Mouse (Mus musculus) liver (tissue): ENCODE data around the gene Llph.

Experiments used
- DNase-seq: peaks from one replicate; pipeline ENCODE4 v3.0.0-alpha.2; 2020; ENCODE audit warnings: mixed read lengths

Llph gene

DNA sequence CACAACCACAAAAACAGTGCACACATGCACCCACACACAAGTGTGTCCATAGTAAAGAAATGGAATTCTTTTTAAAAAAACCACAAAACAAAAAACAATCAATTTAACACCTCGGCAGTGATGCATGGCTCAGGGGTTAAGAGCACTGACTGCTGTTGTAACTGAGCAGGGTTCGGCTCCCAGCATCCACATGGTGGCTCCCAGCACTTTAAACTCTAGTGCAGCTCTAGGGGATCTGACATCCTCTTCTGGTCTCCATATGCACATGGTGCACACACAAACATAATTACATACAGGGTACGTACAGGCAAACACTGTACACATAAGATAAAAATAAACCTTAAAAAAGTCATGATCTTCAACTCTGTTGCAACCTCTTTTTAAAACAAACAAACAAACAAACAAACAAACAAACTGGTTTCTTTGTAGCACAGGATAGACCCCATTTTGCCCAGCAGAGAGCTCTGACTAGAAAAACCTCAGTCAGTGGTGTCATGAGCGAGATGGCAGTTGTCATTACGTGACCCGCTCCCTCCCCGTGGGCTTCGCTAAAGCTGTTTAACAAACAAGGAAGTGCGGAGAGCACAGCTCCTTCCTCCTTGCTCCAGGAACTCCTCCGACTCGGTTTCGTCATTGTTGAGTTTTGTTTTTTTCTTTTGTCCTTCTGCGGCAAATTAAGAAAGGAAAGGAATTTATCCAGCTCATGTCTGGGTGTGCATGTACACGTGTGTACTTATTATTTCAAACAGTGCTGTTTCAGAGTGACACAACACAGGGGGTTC lies 7.1 kb upstream of the Llph start:
- DNase-seq = peak; percentile 20

GRCm38 (mm10) chr10:120220776-120221175 lies 6.1 kb upstream of the Llph start:
- no peak for DNase-seq

- peak; percentile 73 for DNase-seq
Measured at GRCm38 (mm10) chr10:120231718-120232117, 4.8 kb downstream of the Llph start.

DNA sequence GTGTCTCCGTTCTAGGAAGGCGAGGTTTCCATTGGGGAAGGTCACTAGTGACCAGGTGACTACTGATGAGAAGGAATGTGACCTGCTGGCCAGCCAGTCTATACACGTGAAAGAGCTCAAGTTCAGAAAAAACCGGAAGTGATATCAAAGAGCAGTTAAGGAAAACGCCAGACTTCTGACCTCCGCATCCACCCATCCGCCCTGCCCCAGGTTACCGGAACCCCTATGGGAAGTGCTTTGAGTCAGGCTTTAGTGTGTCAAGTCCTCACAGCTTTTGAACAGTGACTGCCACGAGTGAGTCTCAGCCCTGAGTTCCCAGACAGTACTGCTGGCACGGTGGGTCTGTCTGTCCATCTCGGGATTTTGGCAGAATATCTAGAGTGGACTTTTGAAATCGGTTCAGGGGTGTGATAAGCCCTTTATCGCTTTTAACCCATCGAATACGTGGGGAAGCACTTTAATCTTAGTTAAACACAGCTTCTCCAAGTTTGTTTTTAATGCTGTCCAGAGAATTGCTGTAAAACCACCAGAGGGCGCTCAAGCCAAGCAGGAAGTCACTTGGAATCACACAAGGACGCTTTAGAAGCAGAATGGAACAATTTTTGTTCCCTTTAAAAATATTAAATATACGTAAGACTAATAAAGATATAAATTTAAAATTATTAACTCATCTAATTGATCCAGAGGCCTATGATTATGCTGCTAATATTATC lies 6.9 kb downstream of the Llph start:
- peak; percentile 73 for DNase-seq

GRCm38 (mm10) chr10:120236855-120237254 lies 10.0 kb downstream of the Llph start:
- DNase-seq = no peak

- DNase-seq = no peak
Measured at GRCm38 (mm10) chr10:120238241-120238640, 11.4 kb downstream of the Llph start.

DNA sequence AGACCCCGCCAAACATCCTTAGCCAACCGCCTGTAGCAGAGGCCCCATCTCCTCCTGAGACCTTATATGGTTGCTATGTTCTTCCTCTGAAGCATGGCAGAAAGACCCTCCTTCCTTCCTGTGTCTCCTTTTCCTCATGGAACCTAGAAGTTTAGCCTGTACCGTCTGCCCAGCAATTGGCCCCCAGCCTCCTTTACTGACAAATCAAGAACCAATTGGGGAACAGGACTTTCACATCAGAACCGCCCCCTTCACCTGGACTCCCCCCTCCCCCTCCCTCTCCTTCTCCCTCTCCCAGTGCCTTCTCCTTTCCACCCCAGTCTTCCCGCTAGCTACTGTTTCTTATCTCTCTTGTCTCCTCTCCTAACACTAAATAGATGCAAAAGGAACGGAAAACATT lies 12.6 kb downstream of the Llph start:
- no peak for DNase-seq

DNA sequence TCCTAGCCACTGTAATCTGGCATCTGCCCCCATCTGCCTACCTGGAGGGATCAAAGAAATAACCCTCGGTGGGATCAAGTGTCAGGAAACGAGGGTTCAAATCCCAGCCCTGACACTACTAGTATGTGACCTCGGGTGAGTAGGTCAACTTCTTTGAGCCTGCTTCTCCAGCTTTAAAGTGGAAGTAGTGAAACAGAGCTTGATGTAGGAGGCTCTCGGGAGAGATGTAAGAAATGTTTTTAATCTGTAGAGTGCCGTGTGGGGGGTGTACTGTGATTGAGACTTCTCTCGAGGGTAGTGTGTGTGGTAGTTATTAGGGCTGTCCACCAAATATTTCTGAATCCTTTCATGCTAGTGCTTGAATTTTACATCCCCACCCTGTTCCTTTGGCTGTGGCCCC lies 15.6 kb downstream of the Llph start:
- no peak for DNase-seq

- DNase-seq = no peak
Measured at GRCm38 (mm10) chr10:120245681-120246080, 18.8 kb downstream of the Llph start.

DNA sequence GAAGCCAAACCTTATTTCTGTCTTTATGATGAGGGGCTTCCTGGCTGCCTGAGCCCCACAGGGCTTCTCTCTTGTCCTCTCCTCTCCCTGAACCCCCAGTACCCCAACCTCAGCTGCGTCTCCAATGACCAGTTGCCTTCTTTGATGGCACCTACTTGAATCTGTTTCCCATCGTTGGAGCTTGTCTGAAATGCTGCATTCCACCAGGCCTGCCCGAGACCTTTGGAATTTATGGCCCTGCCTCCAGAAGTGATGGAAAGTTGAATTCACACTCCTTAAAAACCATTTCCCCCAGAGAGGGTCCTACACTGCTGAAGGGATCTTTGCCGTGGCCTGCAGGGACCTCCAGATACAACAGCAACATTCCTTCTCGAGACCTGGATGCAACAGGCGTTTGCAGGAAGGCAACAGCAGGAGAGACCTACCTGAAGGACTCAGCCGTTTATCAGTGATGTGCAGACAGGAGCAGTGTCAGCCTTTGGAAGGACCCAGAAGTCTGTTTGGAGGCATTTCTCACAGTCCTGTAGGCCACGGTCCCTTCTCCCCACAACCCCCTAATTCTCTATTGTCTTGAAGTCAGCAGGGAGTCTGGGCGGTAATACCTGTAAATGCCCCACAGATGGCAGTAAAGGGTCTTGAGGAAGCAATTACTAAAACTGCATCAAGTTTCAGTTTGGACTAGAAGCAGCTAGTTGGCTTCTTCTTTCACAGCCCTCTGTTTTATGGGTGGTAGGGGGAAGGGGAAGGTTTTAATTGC lies 20.3 kb downstream of the Llph start:
- peak; percentile 23 for DNase-seq

GRCm38 (mm10) chr10:120250911-120251683 lies 24.2 kb downstream of the Llph start:
- DNase-seq = no peak

DNA sequence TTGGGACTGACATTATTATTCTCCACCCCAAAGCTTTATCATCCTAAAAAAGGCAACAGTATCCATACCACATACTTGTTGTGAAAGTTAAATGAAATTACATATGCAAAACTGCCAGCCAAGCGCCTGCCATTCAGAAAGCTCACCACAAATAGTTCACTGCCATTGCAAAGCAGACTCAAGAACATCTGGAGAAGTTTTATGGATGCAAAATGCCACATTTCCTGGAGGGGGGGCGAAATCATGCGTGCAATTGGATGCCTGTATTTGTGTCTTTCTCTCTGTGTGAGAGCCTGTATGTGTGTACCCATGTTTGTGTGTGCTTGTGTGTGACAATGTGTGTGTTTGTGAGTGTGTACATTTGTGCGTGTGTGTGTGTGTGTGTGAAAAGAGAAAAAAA lies 24.9 kb downstream of the Llph start:
- DNase-seq = no peak

DNA sequence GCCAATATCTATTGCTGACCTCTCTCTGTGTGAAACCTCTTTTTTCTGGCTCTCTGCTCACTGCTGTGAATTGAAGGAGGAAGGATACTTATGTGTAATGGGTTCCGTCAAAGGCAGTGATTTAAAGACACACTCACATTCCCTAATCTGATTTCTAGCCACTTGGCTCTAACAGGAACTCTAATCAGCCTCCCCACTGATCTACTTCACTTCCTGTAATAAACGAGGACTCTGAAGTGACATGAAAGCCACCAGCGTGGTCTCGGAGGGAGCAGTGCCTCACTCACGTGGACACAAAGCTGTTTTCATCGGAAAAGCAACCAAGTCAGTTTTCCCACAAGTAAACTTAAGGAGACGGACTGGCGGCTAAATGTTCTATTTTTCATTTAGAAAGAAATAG lies 25.9 kb downstream of the Llph start:
- DNase-seq = no peak

DNA sequence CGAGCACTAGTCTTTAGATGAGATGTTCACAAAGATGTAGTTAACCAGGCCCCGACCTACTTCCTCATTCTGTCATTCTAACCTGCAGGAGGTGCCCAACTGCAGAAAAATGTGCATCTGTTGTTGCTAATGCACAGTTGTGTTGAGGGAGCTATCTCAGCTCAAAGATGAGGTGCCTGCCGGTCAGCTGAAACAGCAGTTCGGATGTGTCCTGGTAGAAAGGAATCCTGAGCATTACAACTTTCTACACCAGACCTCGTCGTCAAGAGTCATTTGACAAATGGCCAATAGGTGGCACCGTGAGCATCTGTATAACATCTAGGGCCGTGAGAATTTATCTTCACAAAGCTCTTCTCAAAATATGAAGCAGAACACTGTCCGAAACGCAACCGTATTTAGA lies 30.4 kb downstream of the Llph start:
- peak; percentile 38 for DNase-seq

DNA sequence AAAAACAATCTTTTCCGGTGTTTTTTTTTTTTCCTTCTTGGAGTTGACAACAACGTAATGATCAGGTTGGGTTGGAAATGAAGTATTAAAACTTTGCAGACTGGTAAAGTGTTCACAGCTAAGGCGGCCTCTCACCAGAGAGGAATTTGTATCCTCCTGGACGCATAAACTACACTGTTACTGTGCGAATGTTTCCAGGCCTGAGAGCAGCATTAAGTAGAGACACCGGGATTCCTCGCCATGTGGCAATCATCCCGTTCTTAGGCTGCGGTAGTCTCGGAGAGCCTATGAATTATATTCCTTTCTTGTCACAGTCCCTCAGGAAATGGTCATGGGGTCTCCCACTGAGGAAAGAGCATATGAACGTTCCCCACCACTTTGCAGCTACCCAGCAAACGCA lies 40.9 kb downstream of the Llph start:
- no peak for DNase-seq

- no peak for DNase-seq
Measured at GRCm38 (mm10) chr10:120269946-120270345, 43.1 kb downstream of the Llph start.

GRCm38 (mm10) chr10:120270777-120271176 lies 43.9 kb downstream of the Llph start:
- peak; percentile 60 for DNase-seq

- DNase-seq = no peak
Measured at GRCm38 (mm10) chr10:120271318-120271717, 44.4 kb downstream of the Llph start.

- no peak for DNase-seq
Measured at GRCm38 (mm10) chr10:120271879-120272269, 45.0 kb downstream of the Llph start.

GRCm38 (mm10) chr10:120272270-120272883 lies 45.5 kb downstream of the Llph start:
- no peak for DNase-seq

DNA sequence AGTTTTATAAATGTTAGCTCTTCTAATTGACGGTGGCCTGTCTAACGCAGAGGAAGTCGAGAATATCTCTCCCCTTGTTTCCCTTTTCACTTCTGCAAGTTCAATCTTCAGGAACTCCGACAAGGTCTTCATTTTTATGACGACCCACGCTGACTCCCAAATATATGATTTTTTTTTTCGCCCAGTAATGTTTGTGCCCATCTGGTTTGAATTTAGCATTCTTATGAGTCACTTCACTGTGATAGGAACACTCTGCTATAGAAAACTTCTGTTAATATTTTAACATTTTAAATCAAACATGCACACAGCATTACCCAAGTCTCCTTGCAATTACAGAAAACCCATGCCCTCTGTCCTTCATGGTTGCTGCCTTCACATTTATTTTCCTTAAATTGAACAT lies 46.5 kb downstream of the Llph start:
- no peak for DNase-seq

GRCm38 (mm10) chr10:120279482-120280128 lies 52.7 kb downstream of the Llph start:
- no peak for DNase-seq
